Mouse (Mus musculus) frontal cortex, postnatal 14 days (tissue): ENCODE results near the gene Mfsd2b.
A peak's percentile ranks its signal among the peaks of the same experiment; 100 is the strongest.
"Not testable (repeated sequence)": the region's sequence is repeated elsewhere in the genome, so short reads cannot be mapped to it uniquely, and the experiment has no call there.

Experiments used
- DNase-seq, 2 experiments: peaks; one replicate each; pipeline ENCODE4 v3.0.0; 2022; ENCODE audit warnings: low spot score in 2 of 2

Mfsd2b gene

DNA sequence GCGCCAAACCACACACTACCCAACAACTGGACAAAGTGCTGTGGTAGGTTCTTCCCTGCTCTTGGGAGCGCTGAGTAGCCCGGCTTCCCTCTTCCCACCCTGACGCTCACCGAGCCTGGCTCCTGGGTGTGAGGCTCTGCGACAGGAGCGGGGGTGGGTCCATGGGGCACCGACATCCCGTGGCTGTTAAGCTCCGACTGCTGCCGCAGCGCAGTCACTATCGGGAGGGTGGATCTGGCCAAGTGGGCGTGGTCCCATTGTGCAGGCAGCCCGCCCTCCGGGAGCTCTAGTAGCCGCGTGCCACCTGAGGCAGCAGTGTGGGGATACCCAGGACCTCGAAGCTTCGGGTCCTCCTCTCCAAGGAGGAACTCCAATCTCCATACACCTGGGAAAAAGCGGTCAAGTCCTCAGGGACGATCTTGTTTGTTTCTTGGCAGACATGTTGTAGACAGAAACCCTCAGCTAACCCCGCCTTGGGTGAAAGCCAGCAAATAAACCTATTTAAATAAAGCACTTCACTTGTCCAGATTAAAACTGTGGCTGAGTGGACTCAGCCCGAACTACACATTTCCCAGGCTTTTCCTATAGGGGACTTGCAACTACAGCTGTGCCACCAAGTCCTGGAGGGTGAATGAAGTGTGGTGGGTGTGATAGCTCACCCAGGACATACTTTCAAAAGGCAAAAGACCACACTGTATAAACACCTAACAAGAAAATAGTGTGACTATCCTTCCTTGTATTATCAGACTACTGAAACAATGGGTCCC lies at the start of gene Mfsd2b:
Mfsd2b (minus strand) TSS at position 199 of the 767 bp plus-strand sequence.
- peak in 1 of 2 experiments; percentile 40 for DNase-seq

DNA sequence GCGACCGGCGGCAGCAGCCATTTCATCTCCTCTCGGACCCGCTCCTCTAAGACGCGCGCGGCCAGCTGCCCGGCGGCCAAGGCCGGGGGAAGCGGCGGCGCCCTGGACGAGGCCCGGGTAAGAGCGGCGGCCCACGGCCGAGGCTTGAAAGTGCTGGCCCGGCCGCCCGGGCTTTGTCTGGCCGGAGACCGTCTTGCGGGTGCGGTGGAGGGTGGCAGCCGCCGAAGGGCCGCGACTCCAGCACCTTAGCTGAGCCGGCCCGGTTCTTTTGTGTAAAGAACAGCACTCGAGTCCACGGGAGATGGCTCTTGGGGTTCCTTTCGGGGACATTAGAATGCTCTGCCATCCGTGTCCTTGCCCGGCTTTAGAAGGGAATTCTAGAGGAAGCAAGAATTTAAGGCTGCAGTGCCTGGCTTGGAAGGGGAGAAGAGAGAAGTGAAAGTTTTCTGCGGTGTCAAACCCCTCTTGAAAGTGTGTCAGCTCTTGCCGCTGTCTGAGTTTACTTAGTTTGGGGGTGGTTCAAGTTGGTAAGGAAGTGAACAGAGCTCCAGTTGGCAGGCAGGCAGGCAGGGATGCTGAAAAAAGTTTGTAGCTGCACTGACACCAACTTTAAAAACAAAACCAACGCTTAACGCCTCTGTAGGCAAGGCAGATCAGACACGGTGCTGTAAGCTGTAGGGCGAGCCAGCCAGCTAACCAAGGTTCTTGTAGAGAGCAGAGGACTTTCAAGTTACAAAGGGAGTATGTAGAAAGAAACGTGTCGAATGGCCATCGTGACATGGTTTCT lies 43.8 kb upstream of the Mfsd2b start:
- DNase-seq: peak; percentile 19 to 30

GRCm38 (mm10) chr12:4916994-4917804 lies 43.0 kb upstream of the Mfsd2b start, which contains the start of gene Atad2b:
Gene Atad2b (plus strand): TSS chr12:4917353.
- peak; percentile 92 to 96 for DNase-seq

DNA sequence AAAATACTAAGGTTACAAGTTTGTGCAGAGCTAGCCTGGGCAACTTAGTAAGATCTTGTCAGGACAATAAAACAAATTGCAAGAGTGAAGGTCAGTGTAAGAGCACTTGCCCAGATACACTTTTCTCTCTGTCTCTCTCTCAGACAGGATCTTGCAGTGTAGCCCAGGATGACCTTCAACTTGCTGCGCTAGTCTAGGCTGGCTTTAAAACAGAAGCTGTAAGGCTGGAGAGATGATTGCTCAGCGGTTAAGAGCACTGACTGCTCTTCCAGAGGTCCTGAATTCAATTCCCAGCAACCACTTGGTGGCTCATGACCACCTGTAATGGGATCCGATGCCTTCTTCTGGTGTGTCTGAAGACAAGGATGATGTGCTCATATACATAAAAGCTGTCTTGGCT lies 40.8 kb upstream of the Mfsd2b start:
- no peak for DNase-seq

GRCm38 (mm10) chr12:4914441-4914840 lies 40.3 kb upstream of the Mfsd2b start:
- no peak for DNase-seq

DNA sequence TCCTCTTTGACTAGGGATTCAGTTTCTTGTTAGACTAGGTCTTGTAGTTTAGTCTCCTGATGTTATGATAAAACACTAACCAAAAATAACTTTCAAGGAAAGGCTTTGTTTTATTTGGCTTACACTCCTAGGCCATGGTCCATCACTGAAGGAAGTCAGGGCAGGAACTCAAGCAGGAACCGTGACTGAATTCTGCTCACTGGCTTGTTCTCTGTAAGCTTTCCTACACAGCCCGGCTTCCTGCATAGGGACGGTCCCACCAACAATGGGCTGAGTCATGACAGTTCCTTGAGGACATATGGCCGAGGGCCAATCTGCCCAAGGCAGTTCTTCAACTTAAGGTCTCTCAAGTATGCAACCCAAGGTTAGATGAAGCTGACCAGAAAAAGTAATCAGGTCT lies 37.6 kb upstream of the Mfsd2b start:
- DNase-seq: no peak

DNA sequence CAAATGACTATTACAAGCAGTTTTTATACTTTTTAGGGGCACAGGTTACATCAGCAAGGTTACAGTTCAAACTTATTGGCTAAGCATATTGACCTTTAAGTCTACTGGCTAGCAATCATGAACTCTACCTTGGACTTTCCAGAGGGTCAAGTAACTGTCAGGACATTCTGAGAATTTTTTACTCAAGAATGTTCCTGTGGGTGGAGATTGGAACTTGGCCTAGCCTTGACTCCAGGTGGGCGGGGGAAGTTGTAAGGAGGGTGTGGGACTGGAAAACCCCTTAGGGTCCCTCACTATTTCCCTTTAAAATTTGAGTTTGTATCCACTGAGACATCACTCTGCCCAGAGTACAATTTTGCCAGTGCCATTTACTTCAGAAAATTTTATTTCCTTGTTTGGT lies 36.3 kb upstream of the Mfsd2b start:
- not testable (repeated sequence) for DNase-seq

- no peak for DNase-seq
Observed at GRCm38 (mm10) chr12:4908391-4908790, 34.2 kb upstream of the Mfsd2b start.

GRCm38 (mm10) chr12:4906951-4907906 lies 33.1 kb upstream of the Mfsd2b start, which contains the start of gene Ubxn2a:
Gene Ubxn2a (minus strand): TSS chr12:4907705.
- DNase-seq: peak; percentile 83 to 89

- DNase-seq: no peak
Observed at GRCm38 (mm10) chr12:4906476-4906875, 32.3 kb upstream of the Mfsd2b start.

GRCm38 (mm10) chr12:4905946-4906345 lies 31.8 kb upstream of the Mfsd2b start:
- no peak for DNase-seq

DNA sequence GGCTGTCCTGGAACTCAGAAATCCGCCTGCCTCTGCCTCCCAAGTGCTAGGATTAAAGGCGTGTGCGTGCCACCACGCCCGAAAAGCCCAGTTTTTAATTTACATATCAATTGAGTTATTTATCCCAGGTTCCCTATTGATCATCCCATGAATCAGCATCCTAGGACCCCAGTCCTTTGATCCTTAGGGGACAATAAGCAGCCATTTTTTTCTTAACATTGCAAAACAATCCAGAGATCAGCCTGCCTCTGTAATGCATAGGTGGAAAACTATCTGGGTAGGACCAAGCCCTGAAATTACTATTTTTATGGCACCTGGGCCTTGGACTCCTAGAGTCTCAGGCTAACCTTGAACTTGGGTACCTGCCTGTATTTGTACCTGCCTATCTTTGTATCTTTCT lies 23.9 kb upstream of the Mfsd2b start:
- no peak for DNase-seq

DNA sequence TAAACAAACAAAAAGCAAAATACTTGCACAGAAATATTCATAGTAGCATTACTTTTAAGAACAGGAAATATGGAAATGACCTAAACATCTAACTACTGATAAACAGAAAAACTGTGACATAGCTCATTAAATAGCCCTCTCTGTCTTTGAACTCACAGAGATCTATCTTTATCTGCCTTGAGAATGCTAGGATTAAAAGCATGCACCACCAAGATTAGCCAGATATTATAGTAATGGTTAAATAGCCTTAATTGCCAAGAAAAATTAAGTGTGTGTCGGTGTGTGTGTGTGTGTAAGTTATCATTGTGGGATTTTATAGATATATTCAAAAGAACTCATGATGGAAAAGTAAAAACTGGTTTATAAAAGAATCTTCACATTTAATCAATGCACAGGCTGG lies 15.7 kb upstream of the Mfsd2b start:
- DNase-seq: no peak

DNA sequence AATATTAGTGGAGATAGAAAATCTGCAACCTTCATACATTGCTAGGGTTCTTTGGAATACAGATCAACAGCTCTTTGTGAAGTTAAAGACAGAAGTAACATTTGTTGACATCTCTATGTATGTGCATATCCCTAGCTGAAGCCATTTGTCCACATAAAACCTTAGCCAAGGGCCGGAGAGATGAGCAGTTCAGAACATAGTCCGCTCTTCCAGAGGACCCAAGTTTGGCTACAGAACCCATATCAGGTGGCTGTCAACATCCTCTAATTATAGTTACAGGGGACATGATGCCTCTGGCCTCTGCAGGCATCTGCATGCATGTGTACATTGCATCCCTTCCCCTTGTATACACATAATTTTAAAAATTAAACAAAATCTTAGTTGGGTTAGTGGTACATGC lies 15.1 kb upstream of the Mfsd2b start:
- no peak for DNase-seq

DNA sequence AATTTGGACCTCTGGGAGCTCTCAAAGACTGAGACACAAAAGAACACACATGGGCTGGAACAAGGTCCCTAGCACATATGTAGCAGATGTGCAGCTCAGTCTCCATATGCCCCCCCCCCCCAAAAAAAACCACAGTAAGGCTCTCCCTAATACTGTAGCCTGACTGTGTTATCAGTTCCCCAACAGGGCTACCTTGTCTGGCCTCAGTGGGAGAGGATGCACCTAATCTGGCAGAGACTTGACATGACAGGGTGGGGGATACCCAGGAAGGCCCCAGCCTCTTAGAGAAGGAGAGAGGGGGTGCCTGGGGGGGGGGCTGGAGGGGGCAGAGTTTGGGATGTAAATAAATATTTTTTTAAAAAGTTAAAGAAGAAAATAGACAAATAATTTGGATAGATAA lies 14.6 kb upstream of the Mfsd2b start:
- no peak for DNase-seq

DNA sequence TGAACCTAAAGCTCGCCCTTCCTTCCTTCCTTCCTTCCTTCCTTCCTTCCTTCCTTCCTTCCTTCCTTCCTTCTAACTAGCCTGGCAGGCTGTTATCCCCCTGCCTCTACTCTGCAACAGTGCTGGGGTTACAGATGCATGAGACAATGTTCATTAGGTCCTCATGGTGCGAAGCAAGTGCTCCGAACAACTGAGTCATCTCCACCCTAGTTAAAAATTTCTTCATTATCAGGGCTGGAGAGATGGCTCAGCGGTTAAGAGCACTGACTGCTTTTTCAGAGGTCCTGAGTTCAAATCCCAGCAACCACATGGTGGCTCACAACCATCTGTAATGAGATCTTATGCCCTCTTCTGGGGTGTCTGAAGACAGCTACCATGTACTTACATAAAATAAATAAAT lies 12.4 kb upstream of the Mfsd2b start:
- not testable (repeated sequence) for DNase-seq

DNA sequence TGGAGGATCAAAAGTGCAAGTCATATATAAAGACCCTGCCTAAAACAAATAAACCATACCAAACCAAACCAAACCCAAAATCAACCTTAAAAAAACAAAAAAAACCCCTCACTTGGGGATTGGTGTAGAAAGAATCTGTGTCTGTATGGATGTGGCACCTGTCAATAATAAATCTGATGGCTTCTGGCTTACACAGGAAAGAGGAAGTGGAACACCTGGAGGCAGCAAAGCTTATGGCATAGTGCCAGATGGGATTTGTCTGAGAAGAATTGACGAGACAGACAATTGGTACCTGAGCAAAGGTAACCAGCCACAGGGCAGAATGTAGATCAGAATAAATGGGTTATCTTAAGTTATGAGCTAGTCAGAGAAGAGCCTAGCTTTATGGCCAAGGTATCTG lies 10.9 kb upstream of the Mfsd2b start:
- DNase-seq: no peak

- DNase-seq: no peak
Observed at GRCm38 (mm10) chr12:4882086-4882485, 7.9 kb upstream of the Mfsd2b start.

DNA sequence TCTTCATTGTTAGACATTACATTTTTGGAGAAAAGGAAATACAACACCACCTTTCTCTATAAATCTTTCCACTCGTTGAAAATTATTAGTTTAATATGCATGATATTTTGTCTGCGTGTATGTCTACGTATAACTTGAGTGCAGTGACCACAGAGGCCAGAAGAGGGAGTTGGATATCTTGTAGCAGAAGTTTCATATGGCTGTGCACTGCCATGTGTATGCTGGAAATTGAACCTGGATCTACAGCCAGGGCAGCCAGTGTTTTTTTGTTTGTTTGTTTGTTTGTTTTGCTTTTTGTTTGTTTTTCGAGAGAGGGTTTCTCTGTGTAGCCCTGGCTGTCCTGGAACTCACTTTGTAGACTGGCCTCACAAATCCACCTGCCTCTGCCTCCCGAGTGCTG lies 4.9 kb upstream of the Mfsd2b start:
- DNase-seq: no peak

DNA sequence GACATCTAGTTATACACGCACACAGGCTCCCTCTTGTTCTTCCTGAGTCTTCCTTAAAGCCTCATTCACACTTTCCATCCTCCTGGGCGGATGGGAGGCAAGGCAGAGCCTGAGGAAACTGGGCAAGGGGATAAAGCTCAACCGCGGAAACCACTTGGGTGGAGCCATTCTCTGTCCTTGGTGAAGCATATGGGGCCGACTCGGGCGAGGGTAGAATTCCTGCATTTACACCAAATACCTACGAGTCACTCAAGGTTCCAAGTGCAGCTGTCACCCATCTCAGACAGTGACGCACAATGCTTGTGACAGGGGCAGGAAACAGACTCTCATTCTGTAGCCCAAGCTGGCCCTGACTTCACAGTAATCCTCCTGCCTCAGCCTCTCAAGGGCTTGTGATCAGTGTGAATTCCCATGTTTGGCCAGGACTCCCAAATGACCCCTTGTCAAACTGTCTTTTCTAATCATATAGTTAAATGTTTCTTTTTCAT lies 4.2 kb upstream of the Mfsd2b start:
- no peak for DNase-seq

GRCm38 (mm10) chr12:4875623-4876022 lies 1.5 kb upstream of the Mfsd2b start:
- no peak for DNase-seq
